Mouse (Mus musculus): ENCODE results near the gene Mtmr3.

DNA sequence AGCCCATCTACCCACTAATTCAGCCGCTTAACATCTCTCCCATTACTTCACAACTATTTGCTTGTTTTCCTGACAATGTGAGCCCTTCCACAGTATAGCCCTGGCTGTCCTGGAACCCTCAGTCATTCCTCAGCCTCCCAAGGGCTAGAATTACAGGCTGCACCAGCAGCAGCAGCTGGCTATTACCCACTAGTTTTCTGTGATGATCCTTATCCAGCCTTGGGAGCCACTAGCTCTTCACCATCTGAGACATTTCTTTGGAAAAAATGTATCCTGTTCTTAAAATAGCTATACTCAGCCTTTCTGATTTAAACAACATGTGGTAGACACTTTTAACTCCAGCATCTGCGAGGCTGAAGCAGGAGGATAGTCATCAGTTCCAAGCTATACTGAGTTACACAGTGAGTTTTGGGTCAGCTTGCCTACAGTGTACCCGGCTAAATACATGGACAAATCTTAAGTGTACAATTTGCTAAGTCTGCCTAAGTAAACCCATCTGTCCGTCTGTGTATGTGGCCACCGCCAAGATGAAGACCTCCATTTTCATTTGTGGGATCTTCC lies 42.2 kb upstream of the Mtmr3 start:
- TF ChIP-seq CTCF (IDR thresholded peaks at IDR 0.05; ENCODE audit: borderline replicate concordance, extremely low read depth, insufficient read depth, insufficient read length) (no peak), POLR2A (IDR thresholded peaks at IDR 0.05; ENCODE audit: borderline replicate concordance, extremely low read depth, insufficient read depth, insufficient read length, poor library complexity, severe bottlenecking) (no peak)

Measured in brain, embryonic 14.5 days (tissue).